Mouse (Mus musculus): ENCODE data around the gene Rc3h2.

Gene Rc3h2

DNA sequence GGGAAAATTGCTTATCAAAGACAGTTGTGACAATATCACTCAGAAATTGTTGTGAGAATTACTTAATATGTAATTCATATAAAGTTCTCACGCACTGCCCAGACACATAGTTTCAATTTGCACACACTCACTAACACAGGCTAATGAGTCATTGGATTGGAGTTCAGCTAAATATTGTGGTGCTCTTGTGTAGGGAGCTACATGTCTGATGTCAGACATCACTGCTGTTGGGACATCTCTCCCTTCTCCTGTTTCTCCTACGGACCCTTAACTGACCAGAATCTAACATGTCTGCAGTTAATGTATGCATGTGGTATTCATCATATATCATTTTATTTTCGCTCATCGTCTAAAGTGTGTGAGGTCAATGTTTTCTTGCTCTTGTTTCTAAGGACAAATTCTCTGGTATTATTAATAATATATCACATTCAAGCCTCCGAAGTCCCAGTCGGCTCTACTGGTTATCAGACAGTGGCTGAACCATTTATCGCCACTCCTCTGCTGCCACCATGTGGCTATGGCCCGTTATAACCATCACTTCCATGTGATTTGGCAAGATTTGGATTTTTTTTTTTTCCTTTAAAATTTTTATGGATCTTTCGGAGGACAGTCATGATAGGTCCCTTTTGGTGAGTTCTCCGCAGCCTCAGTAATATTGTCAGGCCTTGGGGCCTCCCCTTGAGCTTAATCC lies 84.1 kb downstream of the Rc3h2 start:
- DNase-seq (ENCODE audit: low spot score in 2 of 2), result no peak

DNA sequence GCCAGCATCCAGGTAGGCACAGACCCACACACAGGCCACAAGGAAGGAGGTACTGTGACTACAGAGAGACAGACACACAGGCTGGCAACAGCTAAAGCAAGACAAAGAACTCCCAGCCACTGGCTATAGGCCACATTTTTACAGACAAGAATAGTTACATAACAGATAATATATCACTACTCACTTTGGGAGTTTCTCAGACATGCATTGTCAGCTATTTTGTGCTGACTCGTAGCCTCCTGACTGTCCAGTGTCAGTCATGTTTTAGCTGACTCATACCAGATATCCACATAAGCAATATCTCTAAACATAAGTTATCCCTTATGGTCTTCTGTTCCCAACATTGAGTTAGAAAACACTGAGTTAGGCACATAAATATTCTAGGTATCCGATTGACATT lies 89.4 kb downstream of the Rc3h2 start:
- no peak for DNase-seq (ENCODE audit: low spot score in 2 of 2)

DNA sequence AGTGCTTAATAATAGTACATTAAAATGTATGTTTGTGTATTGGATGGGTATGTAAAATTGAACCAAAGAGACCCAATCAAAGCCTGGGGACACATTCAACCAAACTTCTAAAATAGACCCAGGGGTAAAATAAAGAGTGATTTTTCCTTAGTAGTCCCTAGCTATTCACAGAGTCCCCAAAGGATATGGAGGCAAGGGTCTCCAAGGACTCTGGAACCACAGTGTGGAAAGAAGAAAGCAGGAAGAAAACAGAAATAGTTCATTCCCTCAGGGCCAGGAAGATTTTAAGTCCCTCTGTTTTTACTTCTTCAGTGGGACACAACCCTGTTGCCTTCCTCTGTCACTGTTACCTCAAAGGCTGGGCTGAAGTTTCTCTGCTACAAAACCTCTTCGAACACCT lies 96.5 kb downstream of the Rc3h2 start, which contains the start of gene Olfr368:
Olfr368 (plus strand) TSS at position 301 of the 400 bp plus-strand sequence.
- no peak for DNase-seq (ENCODE audit: low spot score in 2 of 2)

Data from spleen, postnatal 36 days (tissue).